Mouse (Mus musculus) heart, embryonic 14.5 days (tissue): Measurements from ENCODE around the gene Mthfd1l. TPM values are rescaled to one million over a fixed set of nuclear protein-coding genes. Genes with fewer than 3 reads are reported as not detected.

ENCODE experiments used
- ATAC-seq: fragments of 200-750 bp; cut with Nextera tagmentation; 2 replicates; pipeline ENCODE4 v1.8.0; 2017; ENCODE audit warnings: low read depth, moderate TSS enrichment; ENCODE audit not compliant: insufficient number of reproducible peaks, insufficient read depth, low FRiP score
- H3K27ac ChIP-seq, 2 experiments: fragments of 200-500 bp in 1 of 2; fragments of 300-500 bp in 1 of 2; sonication (generic) in 1 of 2; replicated peaks in 1 of 2; 2 replicates each; pipeline ENCODE4 v1.5.1; 2012 to 2014; ENCODE audit warnings: low read depth in 2 of 2, low read length in 2 of 2, control low read depth in 1 of 2, mild to moderate bottlenecking in 1 of 2, mixed read lengths in 1 of 2; ENCODE audit not compliant: control insufficient read depth in 1 of 2, insufficient read depth in 1 of 2
- H3K27me3 ChIP-seq: fragments of 300-500 bp; sonication (generic); 2 replicates; pipeline ENCODE4 v1.6.1; 2014; ENCODE audit warnings: mild to moderate bottlenecking, low read length, control low read depth; ENCODE audit not compliant: control insufficient read depth, insufficient read depth
- H3K36me3 ChIP-seq: fragments of 300-500 bp; sonication (generic); 2 replicates; pipeline ENCODE4 v1.6.1; 2014; ENCODE audit warnings: mild to moderate bottlenecking, control low read depth, low read length, mixed read lengths; ENCODE audit not compliant: control insufficient read depth, insufficient read depth
- H3K4me1 ChIP-seq, 2 experiments: fragments of 200-500 bp in 1 of 2; fragments of 300-500 bp in 1 of 2; sonication (generic) in 1 of 2; 2 replicates each; pipeline ENCODE4 v1.6.1; 2012 to 2014; ENCODE audit warnings: low read length in 2 of 2, control low read depth in 1 of 2, mixed read lengths in 1 of 2; ENCODE audit not compliant: control insufficient read depth in 2 of 2, insufficient read depth in 2 of 2
- H3K4me2 ChIP-seq: fragments of 300-500 bp; sonication (generic); 2 replicates; pipeline ENCODE4 v1.6.1; 2014; ENCODE audit warnings: mild to moderate bottlenecking, low read length
- H3K4me3 ChIP-seq, 2 experiments: fragments of 200-500 bp in 1 of 2; fragments of 300-500 bp in 1 of 2; sonication (generic) in 1 of 2; 2 replicates each; pipeline ENCODE4 v1.5.1; 2012 to 2014; ENCODE audit warnings: low read length in 2 of 2, mild to moderate bottlenecking in 2 of 2, control low read depth in 1 of 2, low read depth in 1 of 2, moderate library complexity in 1 of 2; ENCODE audit not compliant: control insufficient read depth in 1 of 2, insufficient read depth in 1 of 2
- H3K9ac ChIP-seq: fragments of 300-500 bp; sonication (generic); 2 replicates; pipeline ENCODE4 v1.6.1; 2014; ENCODE audit warnings: mild to moderate bottlenecking, low read length
- H3K9me3 ChIP-seq: fragments of 300-500 bp; sonication (generic); 2 replicates; pipeline ENCODE4 v1.6.1; 2016; ENCODE audit warnings: low read length, control low read depth; ENCODE audit not compliant: control insufficient read depth
- WGBS: fragments of 180-500 bp; shearing (Covaris S2); extraction: QIAGEN DNeasy Blood & Tissue Kit; methylation state at CpG from one replicate; pipeline ENCODE4 v1.1.7; 2014; 5-methylcytosine and 5-hydroxymethylcytosine counted together
- polyA plus RNA-seq: library from polyadenylated mRNA; unstranded; fragments of >200 nt; fragmentation: Nextera tagmentation; extraction: Ambion mirVana; gene quantifications from 2 replicates; pipeline ENCODE4 v1.2.1, GENCODE M21; 2014

Mthfd1l gene
- polyA plus RNA-seq, 1 experiment from 2014 or later = 8.8 TPM

DNA sequence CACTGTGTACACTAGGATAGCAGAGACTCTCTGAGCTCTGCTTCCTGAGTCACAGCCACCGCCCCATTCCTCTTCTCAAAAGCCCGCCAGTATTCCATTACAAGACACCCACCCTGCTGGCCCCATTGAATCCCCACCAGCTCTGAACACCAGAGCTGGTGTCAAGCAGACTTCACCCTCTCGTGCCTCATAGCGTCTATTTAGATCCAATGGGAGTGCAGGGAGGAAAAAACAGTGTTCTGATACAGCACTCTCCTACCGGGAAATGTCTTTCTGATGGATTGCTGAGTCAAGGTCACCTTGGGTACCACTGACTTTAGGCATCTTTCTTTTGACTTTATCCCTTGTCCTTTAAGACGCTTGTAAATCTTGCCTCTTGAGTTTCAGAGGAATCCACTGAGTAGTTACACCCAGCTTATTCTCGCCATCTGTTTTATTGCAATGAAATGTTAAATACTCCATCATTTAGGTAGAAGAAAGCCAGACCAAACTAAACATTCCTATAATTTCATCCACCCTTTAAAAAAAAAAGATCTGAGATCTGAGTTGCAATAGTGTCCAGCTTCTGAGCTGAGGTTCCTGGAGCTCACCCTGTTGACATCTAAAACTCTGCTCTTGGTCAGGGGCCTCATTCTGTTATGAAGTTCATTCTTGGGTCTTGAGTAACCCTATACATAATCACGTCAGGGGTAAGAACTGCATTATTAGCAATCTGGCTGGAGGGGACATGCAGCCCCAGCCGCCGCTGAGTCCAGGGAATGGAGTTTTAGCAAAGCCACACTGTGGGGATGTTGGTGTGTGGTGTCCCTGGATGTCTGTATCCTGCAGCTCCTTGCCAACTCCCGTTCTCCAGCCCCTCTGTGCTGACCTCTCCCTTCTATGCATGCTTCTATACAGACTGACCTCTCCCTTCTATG is 88.4 kb downstream of the Mthfd1l start:
- H3K4me3 ChIP-seq = no peak overlapping the region
- no peak for ATAC-seq
- no peak overlapping the region for H3K4me2 ChIP-seq
- H3K36me3 ChIP-seq = peaks cover 9% of the 10 kb centered on the region; the same call in 1 of the 2 replicates
- no peaks in the 10 kb centered on the region for H3K27me3 ChIP-seq
- peaks cover 9 to 18% of the 10 kb centered on the region in 2 experiments for H3K4me1 ChIP-seq
- H3K9me3 ChIP-seq = no peaks in the 10 kb centered on the region
- no peak overlapping the region for H3K27ac ChIP-seq
- no peak overlapping the region for H3K9ac ChIP-seq
- WGBS = 73% methylated on average over 11 of the region's 11 CpGs

DNA sequence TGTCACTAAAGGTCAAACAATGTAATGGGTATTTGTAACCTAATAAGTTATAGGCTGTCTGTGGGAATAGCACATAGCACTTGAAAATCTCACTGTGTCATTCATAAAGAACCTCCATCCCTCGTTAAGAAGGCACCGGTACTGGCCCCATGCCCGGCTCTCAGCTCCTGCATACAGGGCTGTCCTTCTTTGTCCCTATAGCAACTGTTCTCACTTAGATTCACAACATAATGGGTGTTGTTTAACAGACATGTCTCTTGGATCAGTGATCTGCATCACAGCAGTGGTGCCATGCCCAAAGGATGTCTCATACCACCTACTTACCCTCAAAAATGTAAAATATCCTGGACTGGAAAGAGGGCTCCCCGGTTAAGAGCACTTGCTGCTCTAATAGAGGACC is 90.6 kb downstream of the Mthfd1l start:
- Histone ChIP-seq H3K27me3 (no peaks in the 10 kb centered on the region), H3K36me3 (peaks cover 9% of the 10 kb centered on the region; the same call in 1 of the 2 replicates), H3K9me3 (no peaks in the 10 kb centered on the region), H3K4me1 (peaks cover 5% of the 10 kb centered on the region in 2 experiments; a peak in 3 of 4 replicates), H3K27ac (no peak overlapping the region), H3K4me2 (no peak overlapping the region), H3K9ac (no peak overlapping the region), H3K4me3 (no peak overlapping the region)
- 77% methylated on average over 4 of the region's 4 CpGs for WGBS
- ATAC-seq = no peak

DNA sequence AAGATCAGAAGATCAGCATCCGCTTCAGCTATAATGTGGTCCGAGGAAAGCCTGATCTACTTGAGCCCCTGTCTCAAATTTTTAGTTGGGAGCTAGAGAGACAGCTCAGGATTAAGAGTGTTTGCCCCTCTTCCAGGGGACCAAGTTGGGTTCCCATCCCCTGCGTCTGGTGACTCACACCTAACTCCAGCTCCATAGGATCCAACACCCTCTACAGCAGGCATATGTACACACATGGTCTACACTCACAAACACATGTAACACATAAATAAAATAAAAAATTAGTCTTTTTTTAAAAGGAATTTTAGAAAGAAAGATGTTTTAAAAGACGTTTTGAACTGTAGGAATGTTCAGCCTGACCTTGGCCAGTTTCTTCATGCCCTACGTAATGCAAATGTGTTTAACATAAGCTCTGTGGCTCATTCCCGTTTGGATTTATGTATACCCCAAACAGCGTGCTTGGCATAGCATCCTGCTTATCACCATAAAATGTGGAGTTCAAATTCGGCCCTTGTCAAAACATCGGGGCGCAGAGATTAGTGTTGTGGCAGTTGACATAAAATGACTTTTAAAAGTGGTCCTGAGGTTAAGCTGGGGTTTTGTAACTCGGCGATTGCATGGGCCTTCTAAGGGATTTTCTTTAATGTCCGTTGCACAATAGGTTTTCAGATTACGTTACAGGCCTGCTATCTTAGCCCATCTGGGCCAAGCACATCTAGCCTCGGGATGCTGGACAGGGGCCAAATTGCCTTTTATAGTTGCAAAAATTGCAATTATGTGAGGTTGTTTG is 92.6 kb downstream of the Mthfd1l start:
- no peak for ATAC-seq
- H3K4me3 ChIP-seq = no peak overlapping the region
- no peaks in the 10 kb centered on the region; a peak in 2 of 4 replicates for H3K4me1 ChIP-seq
- H3K9ac ChIP-seq = no peak overlapping the region
- 72% methylated on average over 15 of the region's 15 CpGs for WGBS
- H3K27ac ChIP-seq = no peak overlapping the region
- H3K9me3 ChIP-seq = no peaks in the 10 kb centered on the region
- no peak overlapping the region for H3K4me2 ChIP-seq
- no peaks in the 10 kb centered on the region for H3K27me3 ChIP-seq
- peaks cover 9% of the 10 kb centered on the region; the same call in 1 of the 2 replicates for H3K36me3 ChIP-seq

DNA sequence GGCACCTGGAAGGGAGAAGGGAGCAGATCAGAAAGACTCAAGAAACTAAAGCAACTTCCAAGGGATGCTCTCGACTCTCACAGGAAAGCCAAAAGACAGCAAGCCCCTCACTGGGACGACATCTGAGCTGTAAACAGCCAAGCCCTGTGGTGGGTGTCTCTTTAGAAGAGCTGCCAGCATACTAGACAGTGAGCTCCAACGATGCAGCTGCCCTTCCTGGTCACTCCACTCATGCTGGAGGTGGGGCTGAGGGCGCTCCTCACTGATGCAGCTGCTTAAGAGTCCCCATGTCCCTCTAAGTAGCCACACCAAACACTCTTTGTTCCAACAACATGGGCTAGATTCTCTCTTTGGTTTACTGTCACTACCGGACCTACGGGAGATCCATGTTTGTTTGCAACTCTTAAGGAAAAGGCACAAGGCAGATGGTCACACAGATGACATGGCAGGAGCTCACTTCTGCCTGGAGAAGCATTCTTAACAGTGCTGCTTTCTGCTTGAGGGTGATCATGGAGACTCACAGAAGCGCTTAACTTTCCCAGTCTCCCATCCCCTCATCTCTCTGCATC is 96.4 kb downstream of the Mthfd1l start:
- Histone ChIP-seq H3K4me2 (no peak overlapping the region), H3K4me3 (no peak overlapping the region), H3K9ac (no peak overlapping the region), H3K27ac (no peak overlapping the region), H3K36me3 (no peaks in the 10 kb centered on the region), H3K4me1 (peaks cover 5 to 10% of the 10 kb centered on the region in 2 experiments; a peak in 2 of 4 replicates), H3K27me3 (no peaks in the 10 kb centered on the region), H3K9me3 (no peaks in the 10 kb centered on the region)
- ATAC-seq = no peak
- WGBS = 83% methylated on average over 7 of the region's 7 CpGs

DNA sequence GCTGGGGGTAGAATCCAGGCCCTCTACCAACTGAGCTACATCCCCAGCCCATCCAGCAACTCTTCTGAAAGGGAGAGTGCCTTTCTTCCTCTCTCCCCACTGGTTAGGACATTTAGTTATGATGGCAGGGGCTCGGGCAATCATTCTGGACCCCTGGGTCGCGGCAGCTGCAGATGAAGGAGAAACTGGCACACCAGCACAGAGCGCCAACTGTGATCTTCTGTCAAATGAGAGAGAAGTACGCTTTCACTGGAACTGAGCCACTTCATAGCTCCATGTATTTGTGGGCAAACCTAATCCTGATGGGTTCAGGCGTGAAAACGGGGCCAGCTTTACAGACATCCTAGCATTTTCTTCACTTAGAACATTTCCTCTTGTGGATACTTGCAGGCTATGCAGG is 97.1 kb downstream of the Mthfd1l start:
- WGBS = 93% methylated on average over 7 of the region's 7 CpGs
- H3K36me3 ChIP-seq = no peaks in the 10 kb centered on the region
- no peak for ATAC-seq

DNA sequence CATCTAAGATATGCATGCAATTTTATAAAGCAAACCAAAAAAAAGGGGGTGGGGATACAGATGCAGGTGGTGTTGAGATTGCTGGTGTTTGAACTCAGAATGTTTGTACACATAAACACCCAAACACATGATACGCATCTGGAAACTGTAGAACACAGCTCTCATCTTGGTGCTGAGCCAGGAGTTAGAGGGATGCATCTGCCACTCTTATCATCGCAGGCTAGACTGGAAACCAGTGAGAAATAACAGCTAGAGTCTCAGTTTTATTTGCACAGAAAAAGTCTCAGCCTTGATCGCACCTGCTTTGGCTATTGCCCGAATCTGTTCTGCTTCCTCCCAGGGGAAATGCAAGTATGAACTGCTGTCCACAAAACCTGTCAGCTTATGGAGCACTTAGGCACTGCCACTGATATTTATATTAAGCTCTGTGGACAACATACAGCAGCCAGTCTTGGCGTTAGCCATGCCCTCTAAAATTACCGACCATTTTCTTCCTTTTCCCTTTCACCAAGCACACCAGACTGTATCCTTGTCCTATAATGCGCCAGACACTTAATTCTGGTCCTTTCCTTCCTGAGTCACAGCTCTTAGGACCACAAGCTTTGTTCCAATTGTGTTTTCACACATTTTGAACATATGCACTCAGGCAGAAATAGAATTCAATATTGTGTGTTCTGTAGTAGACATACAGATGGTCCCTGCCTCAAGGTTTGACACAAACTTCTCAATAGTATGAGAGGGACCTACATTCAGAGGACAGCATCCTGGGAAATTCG is 98.3 kb downstream of the Mthfd1l start:
- no peak overlapping the region for H3K27ac ChIP-seq
- no peak overlapping the region for H3K4me3 ChIP-seq
- H3K36me3 ChIP-seq = no peaks in the 10 kb centered on the region
- WGBS = 74% methylated on average over 8 of the region's 8 CpGs
- H3K4me2 ChIP-seq = no peak overlapping the region
- peaks cover 5 to 10% of the 10 kb centered on the region in 2 experiments; a peak in 2 of 4 replicates for H3K4me1 ChIP-seq
- ATAC-seq = no peak
- H3K9me3 ChIP-seq = no peaks in the 10 kb centered on the region
- no peaks in the 10 kb centered on the region for H3K27me3 ChIP-seq
- no peak overlapping the region for H3K9ac ChIP-seq

More for the DNA sequence above, 97.1 kb downstream of the Mthfd1l start:
- Histone ChIP-seq H3K9ac (no peak overlapping the region), H3K4me3 (no peak overlapping the region), H3K4me2 (no peak overlapping the region), H3K4me1 (peaks cover 5 to 10% of the 10 kb centered on the region in 2 experiments; a peak in 2 of 4 replicates), H3K27me3 (no peaks in the 10 kb centered on the region), H3K27ac (no peak overlapping the region), H3K9me3 (no peaks in the 10 kb centered on the region)
